Mouse (Mus musculus): ENCODE measurements around the gene B3galt2. TPM values are rescaled to one million over a fixed set of nuclear protein-coding genes. Genes with fewer than 3 reads are reported as not detected.
A peak's percentile ranks its signal among the peaks of the same experiment; 100 is the strongest.

The B3galt2 gene
- polyA plus RNA-seq (2014; fragmentation: Nextera tagmentation; extraction: Ambion mirVana), result 0.76 and 0.77 TPM in 2 replicates

DNA sequence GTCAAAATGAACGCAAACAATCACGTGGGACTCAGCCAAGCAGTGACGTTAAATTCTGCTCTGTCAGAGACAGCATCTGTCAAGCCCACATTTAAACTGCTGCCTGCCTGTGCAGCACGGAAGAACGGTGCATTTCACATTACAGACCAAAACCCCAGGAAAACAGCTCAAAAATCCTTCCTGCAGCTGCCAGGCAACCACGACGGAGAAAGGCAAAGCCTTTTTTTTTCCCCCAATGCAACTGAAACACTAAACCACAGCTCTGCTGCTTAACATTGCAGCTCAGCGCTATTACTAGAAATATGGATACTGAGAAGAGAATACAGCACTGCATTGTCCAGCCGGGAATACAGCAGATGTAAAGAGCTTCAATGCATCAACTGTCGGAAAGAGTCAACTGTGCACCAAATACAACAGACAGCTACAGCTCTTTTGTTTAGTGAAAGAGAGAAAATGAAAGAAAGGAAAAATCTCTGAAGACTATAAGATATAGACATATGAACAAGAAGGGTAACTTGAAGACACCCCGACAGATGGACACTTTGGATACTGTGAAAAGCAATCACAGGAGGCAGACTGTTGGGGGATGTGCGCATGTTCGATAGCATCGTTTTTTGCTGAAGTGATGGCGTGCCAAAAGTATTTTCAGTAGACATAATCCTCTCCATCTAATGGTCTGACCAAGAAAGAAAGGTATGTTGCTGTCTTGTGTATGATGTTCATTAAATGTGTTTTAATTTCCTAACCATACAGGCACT lies at the start of gene B3galt2:
Gene B3galt2, plus strand, starts transcription at position 15 of the 758 bp plus-strand sequence.
- Histone ChIP-seq H3K4me1 (ENCODE audit: control insufficient read depth, insufficient read depth, low read length) (no peaks in the 10 kb centered on the region), H3K36me3 (ENCODE audit: control insufficient read depth, insufficient read depth, low read length) (no peaks in the 10 kb centered on the region), H3K9ac (replicated peaks; ENCODE audit: low read depth, low read length) (no peak within 1 kb of the TSS; the same call in 1 of the 2 replicates), H3K27me3 (ENCODE audit: control insufficient read depth, insufficient read depth, low read length) (no peaks in the 10 kb centered on the region), H3K4me2 (replicated peaks; ENCODE audit: low read depth, low read length) (peak within 1 kb of the TSS; percentile 44), H3K4me3 (ENCODE audit: low read depth, low read length) (peak within 1 kb of the TSS; percentile 11; the same call in 1 of the 2 replicates), H3K27ac (ENCODE audit: low read length) (peak within 1 kb of the TSS; percentile 48; the same call in 1 of the 2 replicates), H3K9me3 (ENCODE audit: control insufficient read depth, low read depth, low read length) (no peaks in the 10 kb centered on the region)
- ATAC-seq (ENCODE audit: insufficient number of reproducible peaks, insufficient read depth, low FRiP score, low read depth), result 0 out of 2 replicates have a peak, but pooled peaks have one; percentile 14
- 39% methylated on average over 15 of the region's 15 CpGs for WGBS

DNA sequence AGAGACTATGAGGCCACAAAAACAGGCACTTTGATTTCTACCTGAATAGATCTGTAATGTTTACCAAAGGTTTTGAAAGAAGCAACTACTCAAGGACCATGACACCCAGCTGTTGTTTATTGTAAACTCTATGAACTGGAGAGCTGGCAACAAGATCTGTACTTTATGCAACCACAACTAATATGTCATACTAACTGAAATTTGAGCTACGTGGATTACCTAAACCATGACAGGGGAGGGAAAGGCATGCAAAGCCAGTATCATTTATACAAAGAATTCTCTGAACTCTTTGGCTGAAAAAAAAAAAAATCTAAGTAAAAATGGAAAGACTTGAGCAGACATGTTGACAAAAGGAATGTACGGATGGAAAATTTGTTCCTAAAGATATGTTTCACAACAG lies 43.6 kb upstream of the B3galt2 start:
- H3K9ac ChIP-seq (replicated peaks; ENCODE audit: low read depth, low read length), result no peak overlapping the region
- H3K27ac ChIP-seq (ENCODE audit: low read length), result no peak overlapping the region
- no peak overlapping the region for H3K4me3 ChIP-seq (ENCODE audit: low read depth, low read length)
- WGBS, result 79% methylated on average over 2 of the region's 2 CpGs
- no peak for ATAC-seq (ENCODE audit: insufficient number of reproducible peaks, insufficient read depth, low FRiP score, low read depth)
- no peaks in the 10 kb centered on the region for H3K9me3 ChIP-seq (ENCODE audit: control insufficient read depth, low read depth, low read length)
- H3K4me2 ChIP-seq (replicated peaks; ENCODE audit: low read depth, low read length), result no peak overlapping the region
- H3K27me3 ChIP-seq (ENCODE audit: control insufficient read depth, insufficient read depth, low read length), result no peaks in the 10 kb centered on the region
- no peaks in the 10 kb centered on the region for H3K4me1 ChIP-seq (ENCODE audit: control insufficient read depth, insufficient read depth, low read length)
- H3K36me3 ChIP-seq (ENCODE audit: control insufficient read depth, insufficient read depth, low read length), result no peaks in the 10 kb centered on the region

DNA sequence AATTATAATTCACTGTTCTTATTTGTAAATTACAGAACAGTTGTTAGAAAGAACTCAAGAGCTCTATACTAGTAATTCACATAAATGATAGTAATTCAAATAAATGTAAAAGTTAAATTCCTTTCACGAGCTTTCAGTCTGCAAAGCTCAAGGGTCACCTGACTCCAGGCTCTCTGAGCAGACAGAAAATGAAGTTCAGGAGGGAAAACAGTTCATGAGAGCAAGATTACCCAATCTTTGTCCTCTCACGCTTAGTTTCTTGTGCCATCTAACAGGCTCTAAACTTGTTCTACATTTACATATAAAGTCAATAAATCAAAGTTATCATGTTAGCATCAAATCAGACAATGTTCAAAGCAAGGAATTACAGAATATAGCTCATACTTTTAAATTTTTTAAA lies 31.6 kb upstream of the B3galt2 start:
- no peak overlapping the region for H3K4me2 ChIP-seq (replicated peaks; ENCODE audit: low read depth, low read length)
- H3K27ac ChIP-seq (ENCODE audit: low read length), result no peak overlapping the region
- no peaks in the 10 kb centered on the region for H3K27me3 ChIP-seq (ENCODE audit: control insufficient read depth, insufficient read depth, low read length)
- no peaks in the 10 kb centered on the region for H3K4me1 ChIP-seq (ENCODE audit: control insufficient read depth, insufficient read depth, low read length)
- no peaks in the 10 kb centered on the region for H3K9me3 ChIP-seq (ENCODE audit: control insufficient read depth, low read depth, low read length)
- H3K4me3 ChIP-seq (ENCODE audit: low read depth, low read length), result no peak overlapping the region
- 82% methylated on average over 2 of the region's 2 CpGs for WGBS
- no peak overlapping the region for H3K9ac ChIP-seq (replicated peaks; ENCODE audit: low read depth, low read length)
- H3K36me3 ChIP-seq (ENCODE audit: control insufficient read depth, insufficient read depth, low read length), result peaks cover 3% of the 10 kb centered on the region; the same call in 1 of the 2 replicates
- ATAC-seq (ENCODE audit: insufficient number of reproducible peaks, insufficient read depth, low FRiP score, low read depth), result no peak

DNA sequence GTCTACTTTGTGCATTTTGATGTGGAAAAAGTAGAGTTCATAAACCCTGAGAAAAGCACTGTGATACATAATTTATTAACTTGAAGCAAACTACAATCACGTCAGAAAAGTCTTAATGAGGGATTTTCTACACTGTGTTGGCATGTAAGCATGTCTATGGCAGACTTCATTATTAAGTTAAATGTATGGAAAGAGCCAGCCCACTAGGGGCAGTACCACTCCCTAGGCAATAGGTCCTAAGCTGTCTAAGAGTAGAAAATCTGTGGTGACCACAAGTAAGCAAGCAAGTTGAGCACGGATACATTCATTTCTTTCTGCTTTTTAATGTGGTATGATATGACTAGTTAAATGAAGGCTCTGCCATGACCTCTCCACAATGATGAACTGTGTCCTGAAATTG lies 27.6 kb upstream of the B3galt2 start:
- H3K4me2 ChIP-seq (replicated peaks; ENCODE audit: low read depth, low read length), result no peak overlapping the region
- 97% methylated on average over 2 of the region's 2 CpGs for WGBS
- H3K4me1 ChIP-seq (ENCODE audit: control insufficient read depth, insufficient read depth, low read length), result no peaks in the 10 kb centered on the region
- no peak overlapping the region for H3K4me3 ChIP-seq (ENCODE audit: low read depth, low read length)
- no peak for ATAC-seq (ENCODE audit: insufficient number of reproducible peaks, insufficient read depth, low FRiP score, low read depth)
- no peak overlapping the region for H3K9ac ChIP-seq (replicated peaks; ENCODE audit: low read depth, low read length)
- no peaks in the 10 kb centered on the region for H3K27me3 ChIP-seq (ENCODE audit: control insufficient read depth, insufficient read depth, low read length)
- H3K36me3 ChIP-seq (ENCODE audit: control insufficient read depth, insufficient read depth, low read length), result peaks cover 3% of the 10 kb centered on the region
- no peak overlapping the region for H3K27ac ChIP-seq (ENCODE audit: low read length)
- no peaks in the 10 kb centered on the region for H3K9me3 ChIP-seq (ENCODE audit: control insufficient read depth, low read depth, low read length)

DNA sequence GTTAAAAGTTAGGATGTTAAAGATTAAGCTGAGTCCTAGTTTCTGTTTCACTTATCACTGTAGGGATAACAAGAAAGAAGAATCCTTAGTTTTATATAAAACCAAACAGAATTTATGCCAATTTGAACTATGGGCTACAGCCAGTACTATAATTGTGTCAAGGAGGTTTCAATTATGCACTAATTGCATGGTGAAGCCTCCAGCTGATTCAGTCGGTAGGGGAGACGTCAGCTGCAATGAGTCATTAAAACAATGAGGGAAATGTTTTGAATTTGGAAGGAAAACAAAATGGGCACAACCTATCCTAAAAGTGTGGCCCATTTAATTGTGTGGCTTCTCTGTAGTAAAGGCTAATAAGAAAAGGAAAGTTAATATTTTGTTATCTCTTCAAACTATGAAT lies 20.7 kb upstream of the B3galt2 start:
- Histone ChIP-seq H3K27ac (ENCODE audit: low read length) (no peak overlapping the region), H3K9me3 (ENCODE audit: control insufficient read depth, low read depth, low read length) (no peaks in the 10 kb centered on the region), H3K27me3 (ENCODE audit: control insufficient read depth, insufficient read depth, low read length) (no peaks in the 10 kb centered on the region), H3K36me3 (ENCODE audit: control insufficient read depth, insufficient read depth, low read length) (no peaks in the 10 kb centered on the region; the same call in none of the 2 replicates), H3K9ac (replicated peaks; ENCODE audit: low read depth, low read length) (no peak overlapping the region), H3K4me3 (ENCODE audit: low read depth, low read length) (no peak overlapping the region), H3K4me2 (replicated peaks; ENCODE audit: low read depth, low read length) (no peak overlapping the region), H3K4me1 (ENCODE audit: control insufficient read depth, insufficient read depth, low read length) (no peaks in the 10 kb centered on the region)
- WGBS, result 76% methylated on average over 2 of the region's 2 CpGs
- ATAC-seq (ENCODE audit: insufficient number of reproducible peaks, insufficient read depth, low FRiP score, low read depth), result no peak

DNA sequence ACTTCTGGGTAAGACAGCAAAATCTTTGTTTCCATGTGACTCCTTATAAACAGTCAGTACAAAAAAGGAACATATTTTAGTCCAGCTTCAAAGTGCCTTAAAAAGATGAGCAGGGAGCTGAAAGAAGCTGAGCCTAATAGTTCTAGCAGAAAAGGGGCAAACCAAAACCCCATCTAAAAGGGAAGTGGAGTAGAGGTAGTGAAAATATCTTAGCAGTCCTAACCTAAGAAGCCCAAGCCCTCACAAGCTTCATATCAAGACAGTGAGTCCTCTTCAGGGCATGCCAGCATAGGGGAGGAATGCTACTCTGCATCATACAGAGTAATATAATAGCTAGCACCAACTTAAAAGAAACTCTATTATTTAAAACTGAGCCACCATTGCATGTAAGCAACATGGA lies 18.5 kb upstream of the B3galt2 start:
- H3K4me3 ChIP-seq (ENCODE audit: low read depth, low read length), result no peak overlapping the region
- H3K4me2 ChIP-seq (replicated peaks; ENCODE audit: low read depth, low read length), result no peak overlapping the region
- H3K9ac ChIP-seq (replicated peaks; ENCODE audit: low read depth, low read length), result no peak overlapping the region
- H3K27me3 ChIP-seq (ENCODE audit: control insufficient read depth, insufficient read depth, low read length), result no peaks in the 10 kb centered on the region
- no peaks in the 10 kb centered on the region for H3K4me1 ChIP-seq (ENCODE audit: control insufficient read depth, insufficient read depth, low read length)
- H3K36me3 ChIP-seq (ENCODE audit: control insufficient read depth, insufficient read depth, low read length), result peaks cover 11% of the 10 kb centered on the region
- no peak overlapping the region for H3K27ac ChIP-seq (ENCODE audit: low read length)
- no peaks in the 10 kb centered on the region for H3K9me3 ChIP-seq (ENCODE audit: control insufficient read depth, low read depth, low read length)
- no peak for ATAC-seq (ENCODE audit: insufficient number of reproducible peaks, insufficient read depth, low FRiP score, low read depth)

DNA sequence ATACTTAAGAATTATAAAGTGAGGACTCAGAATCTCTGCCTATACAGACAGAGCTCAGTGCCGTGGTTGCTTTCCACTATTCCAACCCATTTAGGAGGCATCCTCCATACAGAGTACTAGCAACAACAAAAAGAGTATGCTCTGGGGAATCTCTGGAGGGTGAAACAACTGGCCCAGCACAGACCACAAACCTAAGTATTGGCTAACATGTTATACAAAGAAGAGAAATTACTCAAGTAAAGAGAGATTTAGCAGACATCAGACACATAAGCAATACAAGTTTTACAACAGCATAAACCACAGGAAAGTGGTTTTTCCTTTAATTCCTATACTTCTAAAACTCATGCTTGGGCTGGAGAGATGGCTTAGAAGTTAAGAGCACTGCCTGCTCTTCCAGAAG lies 17.8 kb upstream of the B3galt2 start:
- no peak for ATAC-seq (ENCODE audit: insufficient number of reproducible peaks, insufficient read depth, low FRiP score, low read depth)
- WGBS, result 95% methylated on average over 1 of the region's 1 CpGs
- Histone ChIP-seq H3K4me1 (ENCODE audit: control insufficient read depth, insufficient read depth, low read length) (no peaks in the 10 kb centered on the region), H3K36me3 (ENCODE audit: control insufficient read depth, insufficient read depth, low read length) (peaks cover 14% of the 10 kb centered on the region; the same call in 1 of the 2 replicates), H3K27me3 (ENCODE audit: control insufficient read depth, insufficient read depth, low read length) (no peaks in the 10 kb centered on the region), H3K4me3 (ENCODE audit: low read depth, low read length) (no peak overlapping the region), H3K4me2 (replicated peaks; ENCODE audit: low read depth, low read length) (no peak overlapping the region), H3K9ac (replicated peaks; ENCODE audit: low read depth, low read length) (no peak overlapping the region), H3K27ac (ENCODE audit: low read length) (no peak overlapping the region), H3K9me3 (ENCODE audit: control insufficient read depth, low read depth, low read length) (no peaks in the 10 kb centered on the region)

DNA sequence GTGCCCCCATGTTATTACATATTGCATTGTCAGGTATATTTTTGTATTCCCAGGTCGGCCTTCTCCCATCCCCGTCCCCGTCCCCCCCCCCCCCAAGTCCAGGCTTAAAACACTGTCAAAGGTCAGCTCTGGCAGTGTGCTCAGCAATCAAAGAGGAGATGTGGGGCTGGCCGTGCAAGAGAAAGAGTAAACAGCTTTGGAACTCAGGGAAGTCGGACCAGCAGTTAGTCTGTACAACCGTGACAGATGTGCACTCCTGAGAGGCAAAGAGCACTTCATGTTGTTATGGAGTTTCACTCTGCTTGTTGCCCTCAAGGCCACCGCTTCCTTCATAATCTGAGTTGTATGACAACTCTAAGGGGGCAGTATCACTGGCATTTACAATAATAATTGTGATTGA lies 9.1 kb upstream of the B3galt2 start:
- H3K36me3 ChIP-seq (ENCODE audit: control insufficient read depth, insufficient read depth, low read length), result peaks cover 7% of the 10 kb centered on the region; the same call in 1 of the 2 replicates
- WGBS, result 16% methylated on average over 7 of the region's 7 CpGs
- H3K4me2 ChIP-seq (replicated peaks; ENCODE audit: low read depth, low read length), result no peak overlapping the region
- H3K9ac ChIP-seq (replicated peaks; ENCODE audit: low read depth, low read length), result no peak overlapping the region
- no peaks in the 10 kb centered on the region for H3K9me3 ChIP-seq (ENCODE audit: control insufficient read depth, low read depth, low read length)
- ATAC-seq (ENCODE audit: insufficient number of reproducible peaks, insufficient read depth, low FRiP score, low read depth), result no peak
- no peaks in the 10 kb centered on the region for H3K4me1 ChIP-seq (ENCODE audit: control insufficient read depth, insufficient read depth, low read length)
- H3K27ac ChIP-seq (ENCODE audit: low read length), result no peak overlapping the region
- H3K27me3 ChIP-seq (ENCODE audit: control insufficient read depth, insufficient read depth, low read length), result no peaks in the 10 kb centered on the region
- no peak overlapping the region for H3K4me3 ChIP-seq (ENCODE audit: low read depth, low read length)

DNA sequence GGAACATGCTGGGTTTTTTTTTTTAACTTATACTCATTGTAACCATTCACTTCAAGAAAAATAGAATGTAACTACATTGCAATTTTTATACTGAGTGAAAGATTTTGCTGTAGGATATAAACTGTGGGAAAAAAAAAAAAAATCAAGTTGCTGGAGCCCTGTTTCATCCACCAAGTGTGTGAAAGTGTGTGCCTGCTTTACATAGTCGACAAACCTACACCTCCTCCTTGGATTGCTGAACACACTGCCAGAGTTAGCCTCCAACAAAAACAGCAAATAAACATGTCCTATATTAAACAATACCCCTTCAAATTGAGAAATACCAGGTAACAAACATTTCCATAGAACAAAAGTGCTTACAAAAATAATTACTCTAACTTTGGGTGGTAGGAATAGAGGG lies 8.1 kb upstream of the B3galt2 start:
- Histone ChIP-seq H3K27me3 (ENCODE audit: control insufficient read depth, insufficient read depth, low read length) (no peaks in the 10 kb centered on the region), H3K4me2 (replicated peaks; ENCODE audit: low read depth, low read length) (no peak overlapping the region), H3K27ac (ENCODE audit: low read length) (no peak overlapping the region), H3K36me3 (ENCODE audit: control insufficient read depth, insufficient read depth, low read length) (no peaks in the 10 kb centered on the region), H3K9me3 (ENCODE audit: control insufficient read depth, low read depth, low read length) (no peaks in the 10 kb centered on the region), H3K4me3 (ENCODE audit: low read depth, low read length) (no peak overlapping the region), H3K9ac (replicated peaks; ENCODE audit: low read depth, low read length) (no peak overlapping the region), H3K4me1 (ENCODE audit: control insufficient read depth, insufficient read depth, low read length) (no peaks in the 10 kb centered on the region)
- 72% methylated on average over 1 of the region's 1 CpGs for WGBS
- ATAC-seq (ENCODE audit: insufficient number of reproducible peaks, insufficient read depth, low FRiP score, low read depth), result no peak

Data from stomach, embryonic 14.5 days (tissue).